Mouse (Mus musculus) neutrophil, adult 83 days (primary cell): ENCODE data around the gene Slfn3. TPM values are rescaled to one million over a fixed set of nuclear protein-coding genes. Genes with fewer than 3 reads are reported as not detected.

ENCODE experiments used
- total RNA-seq, 2 experiments: library from RNA; stranded (reverse); gene quantifications; one replicate each; pipeline ENCODE4 v1.2.4; 2023

Slfn3 gene
- total RNA-seq = 10 to 100 TPM; 43.7 to 50.4 TPM

GRCm38 (mm10) chr11:83191134-83191893 is at the start of gene Slfn3:
Gene Slfn3, plus strand, starts transcription at chr11:83191330.

GRCm38 (mm10) chr11:83174948-83175539 is 16.1 kb upstream of the Slfn3 start, which contains the start of gene Slfn4:
Gene Slfn4, plus strand, starts transcription at chr11:83175186.

Other genes with a start within 250 kb of the Slfn3 start
- 10 to 100 TPM; 21.3 to 30.5 TPM for gene Slfn5, start 240.0 kb upstream of the Slfn3 start, total RNA-seq
- 10 to 100 TPM; 10.2 to 13.0 TPM for gene Slfn9, start 199.5 kb upstream of the Slfn3 start, total RNA-seq
- gene Slfn8, start 170.5 kb upstream of the Slfn3 start, total RNA-seq = 10 to 100 TPM; 12.5 to 16.4 TPM
- 100 to 1,000 TPM; 303 to 331 TPM for gene Slfn2, start 126.2 kb upstream of the Slfn3 start, total RNA-seq
- gene Slfn1, start 74.5 kb upstream of the Slfn3 start, total RNA-seq = 100 to 1,000 TPM in 1 of 2 experiments, 10 to 100 TPM in 1; 98.4 to 112 TPM
- 100 to 1,000 TPM; 326 to 418 TPM for gene Slfn4, start 16.1 kb upstream of the Slfn3 start, total RNA-seq
- under 1 TPM; 0.18 to 0.33 TPM for gene Slfn14, start 95.4 kb downstream of the Slfn3 start, total RNA-seq
- gene Ap2b1, start 107.7 kb downstream of the Slfn3 start, total RNA-seq = 10 to 100 TPM; 82.6 to 96.0 TPM
- 10 to 100 TPM in 1 of 2 experiments, 1 to 10 TPM in 1; 6.2 to 14.0 TPM for gene Pex12, start 111.3 kb downstream of the Slfn3 start, total RNA-seq
- under 1 TPM; 0.35 TPM for gene Rasl10b, start 217.8 kb downstream of the Slfn3 start, total RNA-seq
- gene Gas2l2, start 238.1 kb downstream of the Slfn3 start, total RNA-seq = under 1 TPM; 0.13 to 0.20 TPM
- 10 to 100 TPM; 49.2 to 61.8 TPM for gene 1700020L24Rik, start 246.3 kb downstream of the Slfn3 start, total RNA-seq